Mouse (Mus musculus) cerebellum, adult 2 months (tissue): ENCODE data around the gene Terf2ip. TPM values are rescaled to one million over a fixed set of nuclear protein-coding genes. Genes with fewer than 3 reads are reported as not detected.

Experiments used
- DNase-seq, 2 experiments: peaks; one replicate each; pipeline ENCODE4 v3.0.0; 2021
- H3K27ac ChIP-seq: fragments of 200-500 bp; 2 replicates; pipeline ENCODE4 v1.5.1; 2012; ENCODE audit warnings: low read length, control low read depth, inconsistent platforms; ENCODE audit not compliant: insufficient read depth
- H3K27me3 ChIP-seq: fragments of 200-500 bp; 2 replicates; pipeline ENCODE4 v1.6.1; 2012; ENCODE audit warnings: inconsistent platforms, mild to moderate bottlenecking, low read length, moderate library complexity; ENCODE audit not compliant: control insufficient read depth, insufficient read depth
- H3K4me1 ChIP-seq: fragments of 200-500 bp; 2 replicates; pipeline ENCODE4 v1.6.1; 2011; ENCODE audit warnings: low read length; ENCODE audit not compliant: control insufficient read depth, insufficient read depth
- H3K4me3 ChIP-seq: fragments of 200-500 bp; replicated peaks from 2 replicates; pipeline ENCODE3; 2011; ENCODE audit warnings: mild to moderate bottlenecking, low read depth, low read length, control low read depth; ENCODE audit not compliant: insufficient read depth
- CTCF ChIP-seq: fragments of 200-500 bp; IDR thresholded peaks from 2 replicates; pipeline ENCODE4 v1.5.1; 2011; ENCODE audit warnings: low read depth, mild to moderate bottlenecking, control low read depth, low read length, moderate library complexity, borderline replicate concordance; ENCODE audit not compliant: insufficient read depth
- POLR2A ChIP-seq: fragments of 200-500 bp; IDR thresholded peaks from 2 replicates; pipeline ENCODE4 v1.6.1; 2011; ENCODE audit warnings: low read length, control low read depth, borderline replicate concordance; ENCODE audit not compliant: insufficient read depth
- WGBS: fragments of 180-500 bp; shearing (Covaris S2); methylation state at CpG from one replicate; pipeline ENCODE4 v1.1.7; 2018; 5-methylcytosine and 5-hydroxymethylcytosine counted together
- polyA plus RNA-seq: library from polyadenylated mRNA; depleted of rRNA; stranded (reverse); fragments of >200 nt; gene quantifications from 2 replicates; pipeline ENCODE4 v1.2.3, GENCODE M21; 2012

Gene Terf2ip
- polyA plus RNA-seq, 1 experiment: 38.0 TPM

DNA sequence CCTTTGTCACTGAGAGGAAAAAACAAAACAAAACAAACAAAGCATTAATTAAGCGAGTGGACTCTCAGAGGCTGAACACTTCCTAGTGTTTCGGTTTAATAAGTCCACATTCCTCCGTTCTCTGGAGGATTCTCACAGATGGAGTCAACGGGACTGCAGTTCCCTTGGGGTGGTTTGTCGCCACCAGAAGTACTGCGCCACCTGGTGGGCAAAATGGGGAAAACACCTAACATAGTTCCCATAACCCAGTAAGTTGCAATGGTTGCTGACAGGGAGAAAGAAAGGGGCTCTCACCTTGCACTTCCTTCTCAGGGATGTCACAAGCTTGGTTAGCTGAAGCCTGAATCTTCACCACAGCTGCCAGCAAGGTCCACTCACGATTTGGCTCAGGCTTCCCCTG is 21.3 kb upstream of the Terf2ip start:
- WGBS: under 1% methylated on average over 7 of the region's 7 CpGs
- no peak for TF ChIP-seq POLR2A
- peak; percentile 89 for TF ChIP-seq CTCF
- peak; percentile 73 to 83 for DNase-seq

DNA sequence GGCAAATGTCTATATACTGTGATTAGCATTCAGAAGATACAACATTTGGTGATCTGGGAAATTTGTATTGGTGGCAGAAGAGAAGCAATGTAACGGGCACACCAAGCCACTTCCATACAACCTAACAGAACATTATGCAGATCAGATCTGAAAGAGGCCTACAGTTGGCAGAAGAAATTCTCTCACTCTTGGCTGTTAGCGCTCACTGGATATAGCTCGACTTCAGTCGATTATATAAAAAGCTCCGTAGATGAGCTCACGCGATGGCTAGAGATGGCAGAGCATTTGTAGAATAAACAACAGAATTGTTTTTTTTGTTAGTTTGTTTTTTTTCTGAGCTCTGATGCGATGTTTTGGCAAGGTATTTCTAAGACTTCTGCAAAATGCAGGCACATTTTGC is 19.9 kb upstream of the Terf2ip start:
- WGBS: 42% methylated on average over 8 of the region's 8 CpGs
- DNase-seq: no peak
- H3K27ac ChIP-seq: no peak overlapping the region
- H3K4me1 ChIP-seq: no peaks in the 10 kb centered on the region
- TF ChIP-seq POLR2A: no peak
- TF ChIP-seq CTCF: no peak
- no peaks in the 10 kb centered on the region for H3K27me3 ChIP-seq
- no peak overlapping the region for H3K4me3 ChIP-seq

More for the DNA sequence above, 21.3 kb upstream of the Terf2ip start:
- Histone ChIP-seq H3K4me1 (no peaks in the 10 kb centered on the region), H3K4me3 (no peak overlapping the region), H3K27ac (no peak overlapping the region), H3K27me3 (no peaks in the 10 kb centered on the region)

DNA sequence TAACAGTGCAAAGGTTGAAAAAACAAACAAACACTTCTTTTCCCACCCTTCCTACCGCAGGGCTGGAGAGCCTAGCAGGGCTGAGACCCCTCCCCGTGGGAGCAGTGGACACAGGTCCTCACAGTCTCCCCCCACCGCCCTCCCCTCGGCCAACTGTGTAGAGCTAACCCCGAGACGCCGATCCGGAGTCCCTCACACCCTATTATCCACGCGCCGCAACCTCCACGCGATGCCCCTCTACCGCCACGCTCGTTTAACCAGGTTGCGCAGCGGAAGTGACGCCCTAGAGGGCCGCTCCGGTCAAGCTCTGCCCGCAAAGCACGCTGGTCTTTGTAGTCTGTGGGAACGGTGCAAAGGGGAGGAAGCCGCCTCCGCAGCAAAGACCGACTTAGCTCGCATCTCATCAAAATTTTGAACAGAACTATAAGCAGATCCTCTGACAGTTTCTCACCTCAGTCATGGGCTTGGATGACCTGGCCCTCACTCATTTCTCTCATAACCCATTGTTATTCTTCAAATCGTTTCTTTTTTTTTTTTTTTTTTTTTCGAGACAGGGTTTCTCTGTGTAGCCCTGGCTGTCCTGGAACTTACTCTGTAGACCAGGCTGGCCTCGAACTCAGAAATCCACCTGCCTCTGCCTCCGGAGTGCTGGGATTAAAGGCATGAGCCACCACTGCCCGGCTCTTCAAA is 19.0 kb upstream of the Terf2ip start, which contains the start of gene Adat1:
Gene Adat1 (minus strand): TSS at position 290 of the 690 bp plus-strand sequence.
- H3K27ac ChIP-seq: 0 out of 2 replicates have a peak within 1 kb of the TSS, but pooled peaks have one; percentile 11
- TF ChIP-seq CTCF: no peak
- peak; percentile 93 for TF ChIP-seq POLR2A
- H3K27me3 ChIP-seq: no peaks in the 10 kb centered on the region
- H3K4me1 ChIP-seq: no peaks in the 10 kb centered on the region
- DNase-seq: peak; percentile 87 to 90
- 3% methylated on average over 33 of the region's 33 CpGs for WGBS
- peak within 1 kb of the TSS; percentile 91 for H3K4me3 ChIP-seq

DNA sequence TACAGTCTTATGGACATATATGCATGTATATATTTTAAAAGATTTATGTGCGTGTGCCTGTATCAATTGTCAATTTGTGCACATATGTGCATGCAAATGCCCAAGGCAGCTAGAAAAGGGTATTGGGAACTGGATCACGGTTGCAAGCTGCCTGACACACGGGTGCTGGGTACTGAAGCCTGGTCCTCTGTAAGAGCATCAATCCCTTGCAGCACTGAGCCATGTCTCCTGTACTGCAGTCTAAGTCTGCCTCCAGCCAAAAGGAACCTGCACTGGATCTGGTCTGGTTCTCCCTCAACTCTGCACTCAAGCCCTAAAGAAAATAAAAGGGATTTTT is 18.5 kb upstream of the Terf2ip start:
- no peaks in the 10 kb centered on the region for H3K4me1 ChIP-seq
- 68% methylated on average over 3 of the region's 3 CpGs for WGBS
- H3K27ac ChIP-seq: no peak overlapping the region
- no peak for DNase-seq
- no peak overlapping the region for H3K4me3 ChIP-seq
- no peaks in the 10 kb centered on the region for H3K27me3 ChIP-seq
- TF ChIP-seq POLR2A (no peak), CTCF (no peak)

DNA sequence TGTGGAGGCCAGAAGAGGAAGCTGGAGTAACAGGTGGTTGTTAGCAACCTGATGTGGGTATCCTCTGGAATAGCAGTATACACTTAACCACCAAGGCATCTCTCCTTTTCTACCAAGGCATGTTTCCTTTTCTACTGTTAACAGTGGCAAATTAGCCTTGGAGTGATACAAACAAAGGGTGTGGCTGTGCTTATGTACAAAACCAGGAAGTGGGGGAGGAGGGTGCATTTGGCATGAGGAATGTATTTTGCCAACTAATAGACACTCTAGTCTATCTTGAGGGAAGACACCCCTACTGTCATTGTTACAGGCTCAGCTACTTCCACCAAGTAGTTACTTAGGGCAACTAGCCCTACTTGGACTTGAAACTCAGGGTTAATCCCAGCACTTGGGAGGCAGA is 6.4 kb upstream of the Terf2ip start:
- no peak overlapping the region for H3K27ac ChIP-seq
- no peaks in the 10 kb centered on the region for H3K4me1 ChIP-seq
- H3K27me3 ChIP-seq: no peaks in the 10 kb centered on the region
- H3K4me3 ChIP-seq: no peak overlapping the region
- TF ChIP-seq POLR2A (no peak), CTCF (no peak)
- no peak for DNase-seq

DNA sequence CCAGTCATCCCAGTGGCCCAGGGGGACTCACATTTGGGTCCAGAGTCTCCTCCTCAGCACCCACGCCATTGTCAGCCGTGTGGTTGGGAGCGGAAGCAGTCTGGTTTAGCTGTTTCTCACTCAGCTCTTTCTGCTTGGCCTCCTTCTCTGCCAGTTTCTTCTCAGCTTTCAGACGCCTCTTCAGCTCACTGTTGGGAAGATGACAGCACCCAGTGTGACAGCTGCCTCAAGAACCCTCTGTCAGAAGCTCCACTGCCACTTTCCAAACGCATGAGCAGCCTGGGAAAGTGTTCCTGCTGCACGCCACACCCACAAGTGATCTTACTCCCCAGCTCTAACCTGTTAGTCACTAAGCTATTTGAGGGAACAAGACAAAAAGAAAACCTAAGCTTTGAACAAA is 5.6 kb upstream of the Terf2ip start:
- no peak overlapping the region for H3K27ac ChIP-seq
- no peak for TF ChIP-seq CTCF
- no peak for TF ChIP-seq POLR2A
- 88% methylated on average over 6 of the region's 6 CpGs for WGBS
- no peak for DNase-seq
- H3K4me3 ChIP-seq: no peak overlapping the region
- H3K4me1 ChIP-seq: no peaks in the 10 kb centered on the region
- no peaks in the 10 kb centered on the region for H3K27me3 ChIP-seq

DNA sequence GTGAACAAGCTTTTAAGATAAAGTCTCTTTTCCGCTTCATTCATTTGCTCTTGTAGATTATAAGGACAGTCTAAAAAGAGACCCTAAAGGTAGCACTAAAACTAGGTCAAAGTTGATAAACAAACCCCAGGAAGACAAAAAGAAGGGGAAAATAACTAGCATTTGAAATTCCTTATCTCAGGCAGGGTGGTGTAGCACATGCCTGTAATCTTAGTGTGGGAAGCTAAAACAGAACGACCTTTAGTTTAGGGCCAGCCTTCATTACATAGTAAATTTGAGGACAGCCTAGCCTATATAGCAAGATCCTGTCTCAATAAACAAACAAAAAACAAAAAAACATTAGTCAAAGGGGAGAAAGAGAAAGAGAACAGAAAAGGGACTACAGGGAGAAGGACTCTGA is 3.5 kb upstream of the Terf2ip start:
- 96% methylated on average over 2 of the region's 2 CpGs for WGBS
- no peak for DNase-seq
- H3K4me1 ChIP-seq: no peaks in the 10 kb centered on the region
- H3K27me3 ChIP-seq: no peaks in the 10 kb centered on the region
- H3K27ac ChIP-seq: no peak overlapping the region
- H3K4me3 ChIP-seq: no peak overlapping the region
- TF ChIP-seq CTCF: no peak
- TF ChIP-seq POLR2A: no peak

DNA sequence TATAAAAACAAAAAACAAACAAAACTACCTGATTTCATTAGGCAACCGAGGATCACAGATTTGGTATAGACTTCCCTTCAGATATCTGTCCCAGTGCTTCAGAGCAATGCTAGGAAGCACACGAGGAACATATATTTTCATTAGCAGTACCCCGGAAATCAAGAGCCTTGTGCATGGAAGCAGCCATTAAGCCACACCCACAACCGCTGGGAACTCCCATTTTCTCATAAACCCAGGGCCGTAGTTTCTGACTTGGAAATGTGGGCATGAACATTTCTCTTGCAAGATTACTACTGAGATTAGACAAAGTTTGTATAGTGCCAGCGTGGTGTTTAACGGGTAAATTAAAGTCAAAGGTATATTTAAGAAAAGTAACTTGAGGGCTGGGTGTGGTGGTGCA is 1.6 kb upstream of the Terf2ip start:
- TF ChIP-seq POLR2A (no peak), CTCF (no peak)
- 94% methylated on average over 7 of the region's 7 CpGs for WGBS

More for the DNA sequence above, 1.6 kb upstream of the Terf2ip start:
- Histone ChIP-seq H3K27me3 (no peaks in the 10 kb centered on the region), H3K4me1 (no peaks in the 10 kb centered on the region; the same call in 1 of the 2 replicates), H3K27ac (no peak overlapping the region), H3K4me3 (no peak overlapping the region)
- no peak for DNase-seq
